Mouse (Mus musculus) cerebellum, adult 2 months (tissue): Measurements from ENCODE around the gene Rhobtb1.

ENCODE experiments used
- CTCF ChIP-seq: fragments of 200-500 bp; IDR thresholded peaks from 2 replicates; pipeline ENCODE4 v1.5.1; 2011; ENCODE audit warnings: low read depth, mild to moderate bottlenecking, control low read depth, low read length, moderate library complexity, borderline replicate concordance; ENCODE audit not compliant: insufficient read depth
- POLR2A ChIP-seq: fragments of 200-500 bp; IDR thresholded peaks from 2 replicates; pipeline ENCODE4 v1.6.1; 2011; ENCODE audit warnings: low read length, control low read depth, borderline replicate concordance; ENCODE audit not compliant: insufficient read depth

GRCm38 (mm10) chr10:69265421-69265820, 114.2 kb downstream of the Rhobtb1 start:
- TF ChIP-seq CTCF (no peak), POLR2A (no peak)
